Mouse (Mus musculus) embryonic fibroblast, embryonic 13.5 days (primary cell): ENCODE measurements around the gene Cyp2e1.

ENCODE experiments used
- CTCF ChIP-seq: IDR thresholded peaks from 2 replicates; pipeline ENCODE4 v1.5.1; 2011; ENCODE audit warnings: mild to moderate bottlenecking, control low read depth, low read length, moderate library complexity, borderline replicate concordance; ENCODE audit not compliant: insufficient read depth
- POLR2A ChIP-seq: IDR thresholded peaks from 2 replicates; pipeline ENCODE4 v1.6.1; 2011; ENCODE audit warnings: low read depth, mild to moderate bottlenecking, control low read depth, low read length, moderate library complexity

GRCm38 (mm10) chr7:140747402-140747801 is 16.1 kb upstream of the Cyp2e1 start:
- no peak for TF ChIP-seq CTCF
- no peak for TF ChIP-seq POLR2A
